Mouse (Mus musculus): ENCODE measurements around the gene Akap5.

- TF ChIP-seq POLR2AphosphoS5 (IDR thresholded peaks at IDR 0.05; ENCODE audit: insufficient replicate concordance, low read depth, low read length) (no peak), CTCF (IDR thresholded peaks at IDR 0.05; ENCODE audit: low read depth, low read length) (no peak), TAL1 (conservative IDR thresholded peaks at IDR 0.05; ENCODE audit: low read depth, low read length) (no peak), GATA1 (IDR thresholded peaks at IDR 0.05; ENCODE audit: borderline replicate concordance, low read length) (no peak), GATA2 (IDR thresholded peaks at IDR 0.05; ENCODE audit: borderline replicate concordance, low read depth, low read length) (no peak)
Measured at GRCm38 (mm10) chr12:76368201-76368789, 43.6 kb downstream of the Akap5 start.
